Mouse (Mus musculus): ENCODE measurements around the gene Coq8b. TPM values are rescaled to one million over a fixed set of nuclear protein-coding genes. Genes with fewer than 3 reads are reported as not detected.

Gene Coq8b
- total RNA-seq, 2 experiments from 2014 or later = 7.3 to 8.1 TPM

DNA sequence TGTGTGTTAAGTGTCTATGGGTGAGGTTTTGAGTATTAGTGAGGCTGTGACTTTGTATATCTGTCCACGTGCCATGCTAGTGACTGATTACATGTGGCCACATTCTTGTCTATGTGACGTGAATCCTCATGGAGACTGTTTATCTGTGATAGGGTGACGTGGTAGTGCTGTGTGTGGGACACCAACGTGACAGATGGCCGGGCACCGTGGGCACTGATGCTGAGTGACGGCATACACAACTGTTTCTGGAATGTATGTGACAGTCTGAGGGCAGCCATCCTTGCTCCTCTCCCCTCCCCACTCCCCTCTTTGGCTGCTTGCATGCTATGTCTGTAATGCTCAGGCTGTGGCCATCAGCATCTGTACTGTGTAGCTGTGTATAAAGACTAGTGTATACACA is 28.0 kb downstream of the Coq8b start:
- intact Hi-C loops (cut with DNase I) = no loop called here
- no peak for DNase-seq (ENCODE audit: low spot score)

DNA sequence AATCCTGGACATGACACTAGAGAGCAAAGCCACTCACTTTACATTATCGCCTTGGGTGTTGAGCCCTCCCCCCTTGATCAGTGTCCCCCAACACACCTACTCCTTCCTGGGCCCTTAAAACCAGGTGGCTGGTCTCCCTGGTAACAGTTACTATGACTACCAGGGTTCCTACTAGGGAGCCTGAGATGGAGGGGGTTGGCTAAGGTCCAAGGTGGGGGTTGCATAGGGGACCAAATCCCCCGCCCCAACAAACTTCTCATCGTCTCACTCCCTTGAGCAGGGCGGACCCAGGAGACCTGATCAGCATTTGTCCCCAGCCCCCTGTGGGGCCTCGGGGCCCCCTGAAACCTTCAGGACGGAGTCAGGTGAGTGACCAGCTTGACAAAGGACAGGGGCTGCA is 29.1 kb downstream of the Coq8b start:
- intact Hi-C loops (cut with DNase I) = no loop called here
- no peak for DNase-seq (ENCODE audit: low spot score)

DNA sequence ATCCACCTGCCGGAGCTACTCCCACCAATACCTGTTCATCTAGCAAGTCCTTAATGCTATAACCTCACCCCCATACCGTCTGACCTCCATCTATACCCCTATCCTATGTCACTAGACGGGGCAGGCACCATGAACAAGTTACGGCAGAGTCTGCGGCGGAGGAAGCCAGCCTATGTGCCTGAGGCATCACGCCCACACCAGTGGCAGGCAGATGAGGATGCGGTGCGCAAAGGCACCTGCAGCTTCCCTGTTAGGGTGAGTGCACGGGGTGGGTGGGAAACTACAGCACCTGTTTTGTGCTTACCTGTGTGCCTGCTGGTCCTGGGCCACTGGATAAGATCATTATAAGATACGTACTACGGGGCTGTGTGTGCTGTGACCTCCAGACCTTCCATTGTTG is 31.9 kb downstream of the Coq8b start:
- DNase-seq (ENCODE audit: low spot score) = no peak
- intact Hi-C loops (cut with DNase I) = no loop called here

DNA sequence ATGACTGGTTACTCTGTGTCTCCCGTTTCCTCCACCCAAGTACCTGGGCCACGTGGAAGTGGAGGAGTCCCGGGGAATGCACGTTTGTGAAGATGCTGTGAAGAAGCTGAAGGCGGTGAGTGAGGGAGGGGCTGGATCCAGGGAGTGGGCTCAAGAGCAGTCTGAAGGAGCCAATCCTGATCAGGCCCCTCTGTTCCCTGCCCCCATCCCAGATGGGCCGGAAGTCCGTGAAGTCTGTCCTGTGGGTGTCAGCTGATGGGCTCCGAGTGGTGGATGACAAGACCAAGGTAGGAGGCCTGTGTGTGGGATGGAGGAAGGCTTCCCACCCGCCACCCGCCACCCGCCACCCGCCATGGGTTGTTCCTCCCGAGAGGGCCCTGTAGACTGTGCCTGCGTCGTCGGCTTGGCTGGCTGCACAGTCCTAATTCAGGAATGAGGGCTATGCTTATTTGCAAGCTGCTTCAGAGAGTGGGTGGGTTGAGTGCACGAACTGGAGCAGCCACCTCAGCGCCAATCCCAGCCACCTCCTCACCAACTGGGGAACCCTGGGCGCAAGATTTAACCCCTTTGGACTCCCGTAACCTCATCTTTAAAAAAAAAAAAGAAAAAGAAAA is 33.8 kb downstream of the Coq8b start:
- intact Hi-C loops (cut with DNase I) = no loop called here
- no peak for DNase-seq (ENCODE audit: low spot score)

DNA sequence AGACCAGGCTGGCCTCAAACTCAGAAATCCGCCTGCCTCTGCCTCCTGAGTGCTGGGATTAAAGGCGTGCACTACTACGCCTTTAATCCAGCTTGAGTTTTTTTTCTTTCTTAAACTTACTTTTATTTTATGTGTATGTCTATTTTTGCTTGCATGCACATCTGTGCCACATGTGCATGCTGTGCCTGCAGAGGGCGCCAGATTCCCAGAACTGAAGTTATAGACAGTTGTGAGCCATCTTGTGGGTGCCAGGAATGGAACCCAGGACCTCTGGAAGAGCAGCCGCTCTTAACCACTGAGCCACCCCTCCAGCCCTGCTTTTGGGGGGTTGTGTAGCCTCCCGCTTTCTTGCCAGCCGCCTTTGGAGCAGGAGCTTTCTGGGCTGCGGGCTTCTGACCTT is 38.6 kb downstream of the Coq8b start:
- intact Hi-C loops (cut with DNase I) = no loop called here
- no peak for DNase-seq (ENCODE audit: low spot score)

DNA sequence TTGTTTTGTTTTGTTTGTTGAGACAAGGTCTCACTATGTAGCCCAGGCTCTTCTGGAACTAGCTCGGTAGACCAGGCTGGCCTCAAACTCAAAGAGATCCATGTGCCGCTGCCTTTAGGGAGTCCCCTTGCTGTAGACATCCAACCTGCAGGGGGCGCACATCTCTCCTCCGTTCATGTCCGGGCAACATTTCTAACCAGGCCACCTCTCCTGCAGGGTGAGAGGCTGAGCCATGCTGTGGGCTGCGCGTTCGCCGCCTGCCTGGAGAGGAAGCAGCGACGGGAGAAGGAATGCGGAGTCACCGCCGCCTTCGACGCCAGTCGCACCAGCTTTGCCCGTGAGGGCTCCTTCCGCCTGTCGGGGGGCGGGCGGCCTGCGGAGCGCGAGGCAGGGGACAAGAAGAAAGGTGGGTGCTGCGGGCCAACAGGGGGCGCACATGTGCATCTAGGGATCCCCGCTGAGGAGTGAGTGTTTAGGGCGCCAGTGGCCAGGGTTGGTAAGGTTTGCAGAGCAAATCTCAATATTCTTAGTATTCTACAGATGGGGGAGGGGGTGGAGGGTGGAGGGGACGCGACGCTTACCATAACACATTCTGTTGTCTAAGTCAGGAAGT is 41.0 kb downstream of the Coq8b start:
- intact Hi-C loops (cut with DNase I) = no loop called here
- no peak for DNase-seq (ENCODE audit: low spot score)

DNA sequence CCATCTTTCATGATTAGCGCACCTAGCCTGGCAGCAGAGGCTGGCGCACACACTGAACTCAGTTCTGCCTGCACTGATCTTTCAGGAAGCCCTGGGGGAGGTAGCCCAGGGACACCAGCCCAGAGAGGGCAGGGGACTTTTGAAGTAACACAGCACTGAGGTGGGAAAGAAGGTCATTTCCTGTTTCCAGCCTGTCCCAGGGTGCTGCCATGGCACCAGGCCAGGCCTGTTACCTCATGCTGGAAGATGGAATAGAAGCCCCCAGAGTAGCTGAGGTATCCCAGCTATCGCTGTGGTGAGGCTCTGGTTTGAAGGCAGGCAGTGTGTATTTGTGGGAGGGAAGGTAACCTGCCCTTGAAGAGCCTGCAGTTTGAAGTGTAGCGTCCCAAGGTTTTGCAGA is 42.1 kb downstream of the Coq8b start:
- intact Hi-C loops (cut with DNase I) = loop anchor here (5.0 kb wide), 1 partner anchor 118 kb away; no protein-coding TSS in a partner anchor

DNA sequence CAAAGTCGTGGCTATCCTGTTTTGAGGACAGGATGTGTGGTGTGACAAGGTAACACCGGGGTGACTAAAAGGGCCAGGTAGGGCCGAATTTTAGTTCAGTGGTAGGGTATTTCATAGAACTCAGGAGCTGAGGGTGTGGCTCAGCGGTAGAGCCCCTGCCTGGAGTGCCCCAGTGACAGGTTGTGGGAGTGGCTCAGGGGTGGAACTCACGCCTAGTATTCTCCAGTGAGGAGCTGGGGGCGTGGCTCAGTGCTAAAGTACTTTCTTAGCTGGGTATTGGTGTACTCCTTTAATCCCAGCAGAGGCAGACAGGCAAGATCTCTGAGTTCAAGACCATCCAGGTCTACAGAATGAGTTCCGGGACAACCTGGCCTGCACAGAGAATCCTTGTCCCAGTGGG is 43.2 kb downstream of the Coq8b start:
- DNase-seq (ENCODE audit: low spot score) = no peak
- intact Hi-C loops (cut with DNase I) = loop anchor here (5.0 kb wide), 1 partner anchor 119 kb away; no protein-coding TSS in a partner anchor

More for the DNA sequence above, 42.1 kb downstream of the Coq8b start:
- DNase-seq (ENCODE audit: low spot score) = no peak

DNA sequence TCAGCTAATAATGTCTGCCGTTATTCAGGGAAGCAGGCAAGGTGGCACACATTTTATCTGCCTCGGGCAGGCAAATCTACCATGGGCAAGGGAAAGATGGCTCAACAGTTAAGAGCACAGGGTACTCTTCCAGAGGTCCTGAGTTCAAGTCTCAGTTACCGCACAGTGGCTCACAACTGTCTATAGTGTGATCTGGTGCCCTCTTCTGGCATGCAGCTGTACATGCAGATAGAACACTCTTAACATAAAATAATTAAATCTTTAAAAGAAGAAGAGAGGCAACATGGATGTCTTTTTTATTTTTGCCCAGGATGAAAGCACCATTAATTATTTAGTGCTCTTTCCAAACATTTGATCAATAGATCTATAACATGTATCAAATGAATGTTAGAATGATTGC is 44.4 kb downstream of the Coq8b start:
- no peak for DNase-seq (ENCODE audit: low spot score)
- intact Hi-C loops (cut with DNase I) = loop anchor here (5.0 kb wide), 1 partner anchor 120 kb away; no protein-coding TSS in a partner anchor

DNA sequence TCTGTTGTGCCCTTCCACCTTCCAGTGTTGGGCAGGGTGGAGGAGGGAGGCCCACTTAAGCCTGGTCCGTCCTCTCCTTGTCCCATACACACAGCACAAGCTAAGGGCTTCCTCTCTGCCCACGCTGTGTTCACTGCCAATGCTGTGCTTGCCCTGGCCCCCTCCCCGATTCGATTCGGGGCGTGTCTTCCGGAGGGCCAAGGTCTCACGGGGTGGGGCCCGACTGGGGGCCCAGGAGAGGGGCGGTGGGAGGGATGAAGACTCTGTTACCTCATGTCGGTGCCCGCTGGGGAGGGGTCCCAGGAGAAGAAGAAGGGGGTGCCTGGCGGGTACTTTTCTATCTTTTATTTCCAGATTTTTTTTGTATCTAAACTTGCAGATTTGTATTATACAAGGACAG is 48.9 kb downstream of the Coq8b start:
- no peak for DNase-seq (ENCODE audit: low spot score)
- intact Hi-C loops (cut with DNase I) = no loop called here

DNA sequence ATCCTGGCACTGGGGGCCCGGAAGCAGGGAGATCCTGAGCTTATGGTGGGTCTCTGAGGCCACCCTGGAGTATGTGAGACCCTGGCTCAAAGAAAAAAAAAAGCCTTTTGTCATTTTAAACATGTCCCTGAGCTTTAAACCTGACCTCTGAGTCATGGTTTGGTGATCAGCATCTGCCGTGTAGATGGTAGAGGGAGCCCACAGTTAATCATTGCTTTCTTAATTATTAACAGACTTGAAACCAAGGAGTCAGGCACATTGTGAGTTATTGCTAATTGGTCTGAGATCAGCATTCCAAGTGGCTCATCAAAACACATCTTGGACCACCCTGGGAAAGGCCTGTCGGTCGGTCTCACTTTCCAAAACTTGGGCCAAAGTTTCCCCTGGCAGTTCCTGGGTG is 49.4 kb downstream of the Coq8b start:
- no peak for DNase-seq (ENCODE audit: low spot score)
- intact Hi-C loops (cut with DNase I) = no loop called here

DNA sequence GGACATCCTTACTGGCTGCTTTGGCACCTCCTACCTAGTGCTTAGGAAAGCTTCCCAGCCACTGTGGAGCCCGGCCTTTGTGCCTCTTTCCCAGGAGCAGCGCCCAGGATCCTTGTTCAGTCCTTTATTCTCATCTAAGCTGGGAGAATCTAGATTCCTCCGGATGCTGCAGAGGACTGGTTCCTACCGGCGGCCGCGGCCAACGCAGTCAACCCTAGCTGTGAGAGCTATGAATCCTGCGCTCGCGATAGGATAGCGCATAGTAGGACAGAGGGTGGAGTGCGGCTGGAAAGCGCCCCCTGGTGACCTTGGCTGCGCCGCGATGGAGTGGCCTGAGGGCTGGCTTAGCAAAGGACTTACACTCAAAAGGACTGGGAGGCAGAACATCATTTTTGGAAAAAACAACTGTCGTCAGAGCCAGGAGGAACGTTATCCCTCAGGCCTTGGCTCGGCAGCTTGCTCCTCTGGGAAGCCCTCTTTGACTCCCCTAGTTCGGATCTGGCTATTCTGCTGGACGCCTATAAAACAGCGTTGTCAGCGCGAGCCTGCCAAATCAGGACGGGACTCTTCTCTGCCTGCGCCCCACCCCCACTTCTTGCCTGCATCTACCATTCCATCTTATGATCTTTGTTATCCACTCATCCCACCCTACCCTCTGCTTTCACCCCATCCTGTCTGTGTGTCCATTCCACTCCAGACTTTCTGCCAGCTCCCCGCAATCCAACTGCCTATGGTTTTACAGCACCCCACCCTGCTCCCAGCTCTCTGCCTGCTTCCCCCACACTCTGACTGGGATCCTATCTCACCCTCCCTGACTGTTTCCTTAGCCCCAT is 52.3 kb downstream of the Coq8b start:
- DNase-seq (ENCODE audit: low spot score) = peak; percentile 72
- intact Hi-C loops (cut with DNase I) = loop anchor here (1.0 kb wide), 1 partner anchor 153 kb away; no protein-coding TSS in a partner anchor

DNA sequence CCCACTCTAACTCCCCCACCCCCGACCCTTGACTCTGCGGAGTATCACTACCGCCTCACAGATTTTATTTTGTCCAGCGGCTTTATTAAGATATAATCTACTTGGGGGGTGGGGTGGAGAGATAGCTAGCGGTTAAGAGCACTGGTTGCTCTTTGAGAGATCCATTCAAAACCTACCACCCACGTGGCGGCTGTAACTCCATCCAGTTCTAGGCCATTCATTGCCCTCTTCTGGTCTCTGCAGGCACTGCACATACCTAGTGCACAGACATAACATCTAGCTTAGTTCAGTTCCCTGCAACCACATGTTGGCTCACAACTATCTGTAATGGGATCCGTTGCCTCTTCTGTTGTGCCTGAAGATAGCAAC is 52.9 kb downstream of the Coq8b start:
- intact Hi-C loops (cut with DNase I) = loop anchor here (1.0 kb wide), 1 partner anchor 153 kb away; no protein-coding TSS in a partner anchor
- no peak for DNase-seq (ENCODE audit: low spot score)

DNA sequence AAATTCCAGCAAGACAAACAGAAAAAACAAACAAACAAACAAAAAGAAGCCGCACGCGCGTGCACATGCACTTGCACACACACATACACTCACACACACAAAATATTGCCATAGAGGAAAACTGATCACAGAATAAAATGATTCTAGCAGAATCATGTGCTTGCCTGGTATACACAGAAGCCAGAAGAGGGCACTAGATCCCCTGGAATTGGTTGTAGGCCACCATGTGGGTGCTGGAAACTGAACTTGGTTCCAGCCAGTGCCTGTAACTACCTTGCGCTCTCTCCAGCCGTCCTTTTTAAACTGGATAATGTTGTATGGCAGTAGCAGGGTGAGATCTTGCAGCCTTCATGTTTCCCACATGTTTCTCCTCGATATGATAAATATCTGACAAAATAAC is 55.9 kb downstream of the Coq8b start:
- intact Hi-C loops (cut with DNase I) = no loop called here
- no peak for DNase-seq (ENCODE audit: low spot score)

DNA sequence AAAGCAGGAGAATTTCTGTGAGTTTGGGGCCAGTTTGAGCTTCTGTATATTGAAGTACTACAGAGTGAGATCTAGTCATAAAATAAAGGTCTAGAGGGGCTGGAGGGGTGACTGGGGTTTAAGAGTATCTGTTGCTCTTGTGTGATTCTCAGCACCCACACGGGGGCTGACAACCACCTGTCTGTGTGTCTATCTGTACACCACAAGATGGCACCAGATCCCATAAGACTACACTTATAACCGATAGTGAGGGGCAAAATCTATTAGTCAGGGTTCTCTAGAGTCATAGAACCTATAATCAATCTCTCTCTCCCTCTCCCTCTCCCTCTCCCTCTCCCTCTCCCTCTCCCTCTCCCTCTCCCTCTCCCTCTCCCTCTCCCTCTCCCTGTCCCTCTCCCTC is 57.7 kb downstream of the Coq8b start:
- intact Hi-C loops (cut with DNase I) = loop anchor here (5.0 kb wide), 1 partner anchor 37 kb away; no protein-coding TSS in a partner anchor
- DNase-seq (ENCODE audit: low spot score) = no peak

DNA sequence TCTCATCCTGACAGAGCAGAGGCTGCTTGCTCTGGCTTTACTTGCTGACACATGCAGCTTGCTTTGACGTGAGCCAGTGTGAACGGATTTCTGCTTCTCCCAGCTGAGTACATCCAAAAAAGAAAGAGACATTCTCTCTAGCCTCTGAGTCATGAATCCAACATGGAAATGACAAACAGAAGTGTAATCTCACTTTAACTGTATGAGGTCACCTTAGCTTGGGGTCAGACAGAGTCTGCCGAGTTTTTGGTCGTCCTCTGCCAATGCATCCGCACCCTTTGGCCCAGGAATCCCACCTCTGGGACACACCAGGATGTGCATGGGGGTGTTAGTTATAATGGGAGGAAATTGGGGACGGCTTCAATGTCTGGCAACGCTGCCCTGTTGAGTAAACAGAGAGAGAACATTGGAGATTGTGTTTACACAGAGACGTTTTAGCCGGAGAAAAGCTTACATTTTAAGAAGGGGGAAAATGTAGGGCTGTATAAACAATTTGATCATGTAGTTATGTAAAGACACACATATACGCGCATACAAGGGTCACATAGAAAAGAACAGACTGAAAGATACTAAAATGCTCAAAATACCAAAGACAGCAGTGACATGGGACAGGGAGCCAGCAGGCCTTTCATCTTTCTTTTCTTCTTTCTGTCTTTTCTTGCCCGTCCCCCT is 59.1 kb downstream of the Coq8b start:
- intact Hi-C loops (cut with DNase I) = loop anchor here (5.0 kb wide), 1 partner anchor 35 kb away; no protein-coding TSS in a partner anchor
- peak; percentile 80 for DNase-seq (ENCODE audit: low spot score)

DNA sequence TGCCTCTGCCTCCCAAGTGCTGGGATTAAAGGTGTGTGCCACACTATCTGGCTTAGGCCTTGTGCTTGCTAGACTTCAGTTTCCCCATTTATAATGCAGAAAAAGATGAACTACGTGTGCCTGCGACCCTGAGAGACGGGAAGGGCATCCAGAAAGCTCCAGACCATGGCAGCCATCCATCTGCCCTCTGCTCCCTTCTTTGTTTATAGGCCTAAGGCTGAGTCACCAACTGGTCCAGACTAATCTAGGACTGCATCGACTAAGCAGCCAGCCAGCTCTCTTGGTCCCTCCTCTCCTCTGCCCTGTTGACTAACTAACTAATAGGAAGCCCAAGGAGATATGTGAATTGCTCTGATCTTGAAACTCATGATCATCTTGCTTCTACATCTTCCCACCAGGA is 63.1 kb downstream of the Coq8b start:
- intact Hi-C loops (cut with DNase I) = no loop called here
- DNase-seq (ENCODE audit: low spot score) = no peak

DNA sequence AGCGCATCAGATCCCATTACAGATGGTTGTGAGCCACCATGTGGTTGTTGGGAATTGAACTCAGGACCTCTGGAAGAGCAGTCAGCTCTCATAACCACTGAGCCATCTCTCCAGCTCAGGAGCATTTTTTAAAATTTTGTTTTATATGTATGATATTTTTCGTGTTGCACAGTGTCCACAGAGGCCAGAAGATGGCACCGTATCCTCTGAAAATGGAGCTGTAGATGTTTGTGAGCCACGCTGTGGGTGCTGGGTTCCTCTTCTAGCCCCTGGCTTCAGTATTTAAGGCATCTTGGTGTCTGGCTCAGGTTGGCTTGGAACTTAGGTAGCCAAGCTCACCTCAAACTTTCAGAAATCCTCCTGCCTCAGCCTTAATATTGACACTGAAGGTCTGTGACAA is 63.7 kb downstream of the Coq8b start:
- intact Hi-C loops (cut with DNase I) = no loop called here

DNA sequence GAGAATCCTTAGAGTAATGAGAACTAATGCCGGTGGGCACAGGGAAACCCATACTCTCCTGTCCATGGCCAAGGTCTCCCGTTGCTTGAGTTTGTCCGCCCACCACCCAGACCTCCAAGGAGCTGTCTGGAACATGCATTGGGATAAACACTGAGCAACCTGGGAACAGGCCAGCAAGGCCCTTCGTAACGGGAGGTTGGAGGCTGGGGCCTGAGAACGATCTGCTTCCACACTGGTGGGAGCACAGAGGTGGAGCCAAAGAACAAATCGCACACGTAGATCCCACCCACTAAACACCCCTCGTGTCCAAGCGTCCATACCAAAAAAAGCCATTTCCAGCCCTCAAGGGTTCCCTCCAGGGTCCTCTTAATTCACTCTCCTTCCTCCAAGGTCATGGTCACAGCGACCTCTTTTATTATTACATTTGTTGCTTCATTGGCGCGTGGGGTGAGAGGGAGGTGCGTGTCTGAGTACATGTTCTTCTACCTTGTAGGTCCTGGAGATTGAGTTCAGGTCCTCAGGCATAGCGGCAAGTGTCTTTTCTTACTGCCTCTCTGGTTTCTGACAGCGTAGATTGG is 65.3 kb downstream of the Coq8b start:
- no peak for DNase-seq (ENCODE audit: low spot score)
- intact Hi-C loops (cut with DNase I) = no loop called here

More for the DNA sequence above, 63.7 kb downstream of the Coq8b start:
- DNase-seq (ENCODE audit: low spot score) = no peak

DNA sequence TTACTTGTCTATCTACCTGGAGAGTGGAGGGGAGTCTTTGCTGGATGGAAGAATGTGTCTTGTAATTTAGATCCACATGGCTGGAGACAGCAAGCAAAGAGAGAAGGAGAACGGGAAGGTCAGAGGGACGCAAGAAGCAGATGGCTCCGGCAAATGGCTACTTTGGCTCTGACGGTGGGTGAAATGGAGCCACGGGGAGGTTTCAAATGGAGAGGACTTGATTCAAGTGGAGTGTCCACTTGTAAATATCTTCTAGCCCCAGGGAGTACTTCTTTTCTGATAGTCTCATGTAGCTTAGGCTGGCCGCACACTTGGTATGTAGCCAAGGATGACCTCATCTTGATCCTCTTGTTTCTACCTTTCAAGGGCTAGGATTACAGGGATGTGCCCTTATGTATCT is 66.0 kb downstream of the Coq8b start:
- no peak for DNase-seq (ENCODE audit: low spot score)
- intact Hi-C loops (cut with DNase I) = no loop called here

Data from heart, postnatal 25 days (tissue).